Mouse (Mus musculus) gastrocnemius, adult 18-20 months (tissue): Measurements from ENCODE around the gene Arrdc3. TPM values are rescaled to one million over a fixed set of nuclear protein-coding genes. Genes with fewer than 3 reads are reported as not detected.

ENCODE experiments used
- DNase-seq: peaks from one replicate; pipeline ENCODE4 v3.0.0; 2021; ENCODE audit warnings: low spot score
- total RNA-seq, 2 experiments: library from RNA; stranded (reverse); gene quantifications; 2 replicates each; pipeline ENCODE4 v1.2.3; 2021

Arrdc3 gene
- total RNA-seq, 2 experiments from 2014 or later: 38.6 to 147 TPM

DNA sequence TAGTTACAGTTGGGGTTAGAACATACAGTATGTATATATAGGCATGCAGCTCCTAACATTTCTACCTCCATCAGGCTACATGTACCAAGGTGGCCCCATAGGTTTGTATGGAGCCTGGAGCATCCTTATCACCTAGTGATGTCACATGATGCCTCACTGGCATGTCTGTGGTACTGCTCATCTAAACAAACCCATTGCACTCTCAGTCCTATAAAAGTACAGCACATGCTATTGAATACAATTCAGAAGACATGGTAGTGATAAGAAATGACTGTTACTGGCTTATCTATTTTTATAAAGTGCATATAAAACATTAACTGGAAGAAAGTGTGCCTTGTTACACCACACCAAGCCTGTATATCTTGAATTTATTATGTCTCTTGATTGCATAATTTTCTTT, 30.2 kb downstream of the Arrdc3 start:
- DNase-seq: no peak

DNA sequence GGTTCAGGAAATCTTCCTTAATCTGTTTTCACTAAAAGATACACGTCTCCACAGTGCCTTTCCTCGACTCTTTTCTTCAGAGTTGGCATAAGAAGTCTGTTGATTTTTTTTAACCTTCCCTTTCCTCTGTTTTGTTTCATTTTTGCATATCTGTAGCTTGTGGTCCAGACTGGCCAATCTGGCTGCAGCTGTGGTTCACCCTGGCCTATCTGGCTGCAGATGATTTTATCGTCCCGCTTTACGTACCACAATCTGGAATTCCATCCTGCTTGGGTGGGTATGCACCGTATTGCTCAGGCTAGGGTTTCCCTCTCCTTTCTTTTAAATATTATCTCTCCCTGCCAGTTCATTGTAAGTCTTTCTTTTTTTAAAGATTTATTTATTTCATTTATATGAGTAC, 37.8 kb downstream of the Arrdc3 start:
- DNase-seq: no peak

DNA sequence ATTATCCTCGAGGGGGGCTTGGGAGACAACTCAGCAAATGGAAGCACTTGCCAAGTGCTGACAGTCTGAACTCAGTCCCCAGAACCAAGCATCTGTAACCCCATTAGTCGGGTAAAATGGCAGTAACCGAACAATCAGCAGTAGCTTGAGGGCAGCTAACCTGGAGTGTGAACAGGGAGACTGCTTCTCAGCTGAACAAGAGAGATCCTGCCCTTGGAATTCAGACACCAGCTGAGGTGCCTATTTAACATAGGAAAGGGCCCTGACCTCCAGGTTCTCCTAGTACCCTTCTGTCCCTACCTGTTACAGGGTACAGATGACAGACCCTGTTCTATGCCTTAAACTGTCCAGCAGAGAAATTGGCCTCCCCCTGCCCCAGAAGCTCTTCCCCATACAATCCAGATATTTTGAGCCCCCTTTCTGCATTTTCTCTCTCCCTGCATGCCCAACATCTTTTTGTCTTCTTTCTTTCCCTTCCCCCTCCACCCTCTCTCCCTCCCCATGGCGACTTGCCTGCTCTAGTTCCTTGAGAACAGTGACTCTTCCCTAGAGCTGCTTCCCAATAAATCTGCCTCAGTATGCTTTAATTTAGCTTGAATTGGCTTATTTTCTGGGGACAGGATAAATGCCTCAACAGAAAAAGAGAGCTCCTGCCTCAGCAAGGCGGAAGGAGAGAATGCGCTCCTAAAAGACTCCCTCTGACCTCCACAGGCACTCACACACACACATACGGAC, 38.6 kb downstream of the Arrdc3 start:
- no peak for DNase-seq

DNA sequence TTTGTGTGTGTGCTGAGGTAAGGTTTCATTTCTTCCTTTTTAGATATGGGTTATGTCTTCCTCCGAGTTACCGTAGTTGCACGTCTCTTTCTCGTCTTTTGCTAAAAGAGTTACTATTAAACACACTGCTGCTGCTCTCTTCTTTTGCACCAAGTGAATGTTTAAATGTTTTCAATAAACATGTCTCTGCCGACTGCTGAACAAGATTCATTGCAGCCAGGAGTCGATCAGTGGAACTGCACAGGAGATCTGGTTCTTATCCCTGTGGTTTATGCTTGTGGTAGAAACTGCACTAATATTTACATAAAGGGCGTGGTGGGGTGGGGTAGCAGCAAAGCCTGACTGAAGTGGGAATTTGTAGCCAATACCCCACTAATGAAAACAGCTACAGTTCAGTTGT, 45.0 kb downstream of the Arrdc3 start:
- DNase-seq: no peak

DNA sequence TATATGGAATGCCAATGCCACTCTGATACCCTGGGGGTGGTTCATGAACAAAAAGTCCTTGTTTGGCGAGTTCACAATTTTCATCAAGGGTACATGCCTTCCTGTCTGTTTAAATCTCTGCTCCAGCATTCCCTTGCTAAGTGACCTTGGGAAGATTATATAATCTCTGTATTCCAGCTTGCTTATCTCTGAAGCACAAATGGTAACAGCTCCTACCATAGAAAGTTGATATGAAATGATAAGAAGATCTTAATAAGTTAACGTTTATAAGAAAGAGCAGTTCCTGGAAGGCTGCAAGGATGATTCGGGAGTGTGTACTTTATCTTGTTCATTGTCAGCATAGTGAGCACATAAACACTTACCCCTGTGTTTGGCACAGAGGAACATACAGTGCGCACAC, 46.8 kb downstream of the Arrdc3 start:
- DNase-seq: no peak

DNA sequence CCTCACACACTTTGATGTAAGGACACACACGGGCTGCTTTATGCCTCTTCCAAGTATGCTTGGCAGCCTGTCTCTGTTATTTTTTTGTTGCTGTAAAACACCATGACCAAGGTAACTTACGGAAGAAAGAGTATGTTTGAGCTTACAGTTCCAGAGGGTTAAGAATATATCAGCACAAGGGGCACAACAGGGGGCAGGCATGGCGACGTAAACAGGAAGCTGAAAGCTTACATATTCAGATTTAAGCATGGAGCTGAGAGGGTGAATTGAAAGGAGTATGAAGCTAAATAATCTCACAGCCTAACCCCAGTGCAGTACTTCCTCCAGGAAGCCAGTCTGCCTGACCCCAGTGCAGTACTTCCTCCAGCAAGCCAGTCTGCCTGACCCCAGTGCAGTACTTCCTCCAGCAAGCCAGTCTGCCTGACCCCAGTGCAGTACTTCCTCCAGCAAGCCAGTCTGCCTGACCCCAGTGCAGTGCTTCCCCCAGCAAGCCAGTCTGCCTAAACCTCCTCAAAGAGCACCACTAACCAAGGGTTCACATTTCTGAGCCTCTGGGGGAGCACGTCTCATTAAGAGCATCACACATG, 49.7 kb downstream of the Arrdc3 start:
- no peak for DNase-seq

DNA sequence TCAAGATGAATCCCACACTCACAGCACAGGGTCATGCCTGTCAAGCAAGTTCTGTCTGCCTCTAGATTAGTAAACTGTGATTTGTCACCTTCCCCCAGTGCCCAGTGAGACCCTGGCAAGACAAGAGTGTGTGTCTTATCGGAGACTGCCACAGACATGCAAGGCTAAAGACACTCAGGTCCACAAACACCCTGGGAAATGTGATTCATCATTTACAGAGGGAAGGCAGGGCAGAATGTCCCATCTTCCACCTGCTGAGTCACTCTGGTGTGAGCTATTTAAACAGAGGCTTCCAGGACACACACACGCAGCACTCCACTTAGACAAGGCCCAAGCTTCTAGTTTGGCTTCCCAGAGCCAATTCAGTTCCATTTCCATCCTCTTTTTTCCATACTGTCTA, 53.2 kb downstream of the Arrdc3 start:
- peak; percentile 48 for DNase-seq

DNA sequence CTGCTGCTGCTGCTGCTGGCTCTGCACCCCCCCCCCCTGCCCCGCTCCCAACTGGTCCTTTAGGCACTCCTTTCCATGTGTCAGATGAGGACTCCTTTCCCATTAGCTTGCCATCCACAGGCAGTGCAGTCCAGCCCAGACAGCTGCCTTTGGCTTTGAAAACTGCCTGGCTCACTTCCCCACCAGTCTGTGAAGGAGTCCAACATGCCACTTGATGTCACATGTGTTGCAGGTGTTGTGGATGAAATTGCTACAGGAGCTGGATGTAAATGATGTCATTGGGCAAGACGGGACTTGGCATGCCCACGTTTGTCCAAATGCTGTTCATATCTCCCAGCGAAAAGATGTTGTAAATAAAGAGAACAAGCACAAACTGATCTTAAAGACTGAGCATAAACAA, 56.0 kb downstream of the Arrdc3 start:
- peak; percentile 91 for DNase-seq

DNA sequence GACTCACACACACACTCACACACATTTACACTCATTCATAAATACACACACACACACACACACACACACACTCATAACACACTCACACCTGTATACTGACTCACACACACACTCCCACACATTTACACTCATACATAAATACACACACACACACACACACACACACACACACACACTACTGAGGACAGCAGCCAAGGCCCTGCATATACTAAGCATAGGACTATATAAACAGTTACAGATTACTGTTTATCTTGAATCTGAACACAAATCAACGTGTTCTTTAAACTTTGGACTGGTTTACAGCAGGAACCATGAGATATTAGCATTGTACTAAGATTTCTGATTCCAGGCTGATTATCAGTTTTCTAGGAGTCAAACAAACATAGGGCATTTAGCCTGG, 56.7 kb downstream of the Arrdc3 start:
- DNase-seq: no peak

DNA sequence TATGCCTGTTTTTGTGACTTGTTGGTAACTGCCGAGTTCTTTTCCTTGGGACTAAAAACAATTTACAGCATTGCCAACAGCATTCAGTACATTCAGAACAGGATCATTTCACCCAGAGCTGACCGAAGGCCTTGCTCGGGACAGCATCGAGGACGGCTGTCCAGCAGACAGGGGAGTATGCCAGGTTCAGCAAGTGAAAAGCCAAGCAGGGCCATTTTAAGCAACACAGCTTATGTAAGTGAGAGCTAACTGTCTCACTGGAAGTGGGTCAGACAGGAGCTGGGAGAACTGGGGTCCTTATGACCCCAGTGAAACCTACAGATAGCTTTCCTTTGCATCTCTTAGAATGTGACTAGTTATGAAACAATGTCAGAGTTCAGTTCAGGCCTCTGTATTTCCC, 57.2 kb downstream of the Arrdc3 start:
- peak; percentile 88 for DNase-seq

DNA sequence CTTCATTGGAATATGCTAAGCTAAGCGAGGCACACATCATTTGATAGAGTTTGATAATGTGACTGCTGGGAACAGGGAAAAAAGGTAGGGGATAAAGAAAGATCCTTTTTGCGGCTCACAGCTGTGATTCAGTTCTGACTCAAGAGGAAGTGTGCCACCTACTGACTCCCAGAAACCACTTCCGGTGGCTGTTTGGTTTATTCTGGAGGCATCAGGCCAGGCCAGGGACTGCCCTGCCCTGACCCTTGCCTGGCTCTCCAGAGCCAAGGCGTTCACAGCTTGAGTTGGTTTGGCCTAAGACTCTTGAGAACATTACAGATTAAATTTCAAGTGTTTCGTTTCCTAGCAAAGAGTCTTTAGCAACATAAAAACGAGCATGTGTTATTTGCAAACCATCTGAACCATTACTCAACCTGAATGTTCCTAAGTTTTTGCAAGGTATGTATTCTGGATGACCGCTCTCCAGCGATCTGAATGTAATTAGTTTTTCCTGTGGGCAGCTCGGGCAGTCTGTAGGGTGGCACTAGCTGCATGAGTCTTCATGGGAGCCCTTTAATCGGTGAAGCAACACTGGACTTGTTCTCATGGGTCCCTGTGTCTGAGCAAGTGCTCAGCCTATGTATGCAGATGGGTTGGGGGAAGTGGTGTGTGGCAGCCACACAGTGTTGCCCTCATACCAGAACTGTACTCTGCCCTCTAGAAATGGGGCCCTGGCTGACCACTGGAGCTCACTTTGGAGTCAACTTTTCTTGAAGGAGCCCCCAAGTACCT, 57.9 kb downstream of the Arrdc3 start:
- DNase-seq: peak; percentile 90

DNA sequence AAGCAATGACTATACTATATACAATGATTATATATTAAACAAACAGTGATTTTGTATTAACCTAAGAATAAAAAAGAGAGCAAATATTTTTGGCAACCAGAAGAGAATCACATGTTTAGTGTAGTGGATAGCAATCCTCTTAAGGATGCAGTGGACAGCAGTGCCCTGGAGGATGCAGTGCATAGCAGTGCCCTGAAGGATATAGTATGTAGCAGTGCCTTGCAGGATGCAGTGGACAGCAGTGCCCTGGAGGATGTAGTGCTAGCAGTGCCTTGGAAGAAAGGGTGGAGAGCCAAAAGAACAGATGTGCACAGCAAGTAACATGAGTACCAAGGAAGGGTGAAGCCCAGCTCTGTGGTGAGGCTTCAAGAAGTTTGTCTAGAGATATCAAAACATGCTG, 61.3 kb downstream of the Arrdc3 start:
- DNase-seq: no peak
